Mouse (Mus musculus): ENCODE measurements around the gene Armc5. TPM values are rescaled to one million over a fixed set of nuclear protein-coding genes. Genes with fewer than 3 reads are reported as not detected.

Gene Armc5
- polyA plus RNA-seq, 1 experiment from 2014 or later: 15.4 TPM

- Histone ChIP-seq H3K4me1 (ENCODE audit: control insufficient read depth, insufficient read depth, low read length) (peaks cover 5% of the 10 kb centered on the region; the same call in 1 of the 2 replicates), H3K27me3 (replicated peaks; ENCODE audit: control insufficient read depth, insufficient read depth, low read length) (no peaks in the 10 kb centered on the region), H3K27ac (ENCODE audit: low read length) (no peak overlapping the region), H3K4me2 (ENCODE audit: low read depth, low read length) (no peak overlapping the region), H3K9ac (ENCODE audit: low read depth, low read length) (no peak overlapping the region), H3K36me3 (ENCODE audit: control insufficient read depth, insufficient read depth, low read length) (peaks cover 24% of the 10 kb centered on the region; the same call in 1 of the 2 replicates), H3K9me3 (ENCODE audit: control insufficient read depth, low read length) (no peaks in the 10 kb centered on the region), H3K4me3 (ENCODE audit: low read length) (no peak overlapping the region)
- WGBS: 47% methylated on average over 13 of the region's 13 CpGs
- ATAC-seq: peak; percentile 95
Observed at GRCm38 (mm10) chr7:128270431-128270850, 33.3 kb downstream of the Armc5 start.

GRCm38 (mm10) chr7:128271496-128271895 is 34.4 kb downstream of the Armc5 start:
- no peak overlapping the region for H3K4me3 ChIP-seq (ENCODE audit: low read length)
- no peak overlapping the region for H3K9ac ChIP-seq (ENCODE audit: low read depth, low read length)
- H3K9me3 ChIP-seq (ENCODE audit: control insufficient read depth, low read length): no peaks in the 10 kb centered on the region
- 91% methylated on average over 9 of the region's 9 CpGs for WGBS
- peaks cover 29% of the 10 kb centered on the region for H3K36me3 ChIP-seq (ENCODE audit: control insufficient read depth, insufficient read depth, low read length)
- H3K4me1 ChIP-seq (ENCODE audit: control insufficient read depth, insufficient read depth, low read length): peaks cover 5% of the 10 kb centered on the region; the same call in 1 of the 2 replicates
- no peak overlapping the region for H3K4me2 ChIP-seq (ENCODE audit: low read depth, low read length)
- no peak for ATAC-seq
- H3K27me3 ChIP-seq (replicated peaks; ENCODE audit: control insufficient read depth, insufficient read depth, low read length): no peaks in the 10 kb centered on the region
- no peak overlapping the region for H3K27ac ChIP-seq (ENCODE audit: low read length)

GRCm38 (mm10) chr7:128276051-128276450 is 38.9 kb downstream of the Armc5 start:
- Histone ChIP-seq H3K9me3 (ENCODE audit: control insufficient read depth, low read length) (no peaks in the 10 kb centered on the region), H3K27ac (ENCODE audit: low read length) (no peak overlapping the region), H3K27me3 (replicated peaks; ENCODE audit: control insufficient read depth, insufficient read depth, low read length) (no peaks in the 10 kb centered on the region), H3K4me3 (ENCODE audit: low read length) (no peak overlapping the region), H3K4me2 (ENCODE audit: low read depth, low read length) (no peak overlapping the region), H3K4me1 (ENCODE audit: control insufficient read depth, insufficient read depth, low read length) (0 out of 2 replicates have a peak, but pooled peaks cover 2% of the 10 kb centered on the region), H3K36me3 (ENCODE audit: control insufficient read depth, insufficient read depth, low read length) (peaks cover 29% of the 10 kb centered on the region), H3K9ac (ENCODE audit: low read depth, low read length) (no peak overlapping the region)
- no peak for ATAC-seq
- WGBS: 91% methylated on average over 6 of the region's 6 CpGs

GRCm38 (mm10) chr7:128279750-128280149 is 42.6 kb downstream of the Armc5 start:
- WGBS: 81% methylated on average over 4 of the region's 4 CpGs
- Histone ChIP-seq H3K27me3 (replicated peaks; ENCODE audit: control insufficient read depth, insufficient read depth, low read length) (no peaks in the 10 kb centered on the region), H3K9me3 (ENCODE audit: control insufficient read depth, low read length) (no peaks in the 10 kb centered on the region), H3K27ac (ENCODE audit: low read length) (no peak overlapping the region), H3K9ac (ENCODE audit: low read depth, low read length) (no peak overlapping the region), H3K36me3 (ENCODE audit: control insufficient read depth, insufficient read depth, low read length) (peaks cover 12% of the 10 kb centered on the region), H3K4me2 (ENCODE audit: low read depth, low read length) (no peak overlapping the region), H3K4me1 (ENCODE audit: control insufficient read depth, insufficient read depth, low read length) (peaks cover 13% of the 10 kb centered on the region; the same call in 1 of the 2 replicates), H3K4me3 (ENCODE audit: low read length) (no peak overlapping the region)
- ATAC-seq: peak; percentile 55

GRCm38 (mm10) chr7:128281765-128282164 is 44.6 kb downstream of the Armc5 start:
- no peak overlapping the region for H3K4me2 ChIP-seq (ENCODE audit: low read depth, low read length)
- WGBS: 88% methylated on average over 11 of the region's 11 CpGs
- H3K36me3 ChIP-seq (ENCODE audit: control insufficient read depth, insufficient read depth, low read length): peaks cover 3% of the 10 kb centered on the region; the same call in 1 of the 2 replicates
- H3K9me3 ChIP-seq (ENCODE audit: control insufficient read depth, low read length): no peaks in the 10 kb centered on the region
- no peak overlapping the region for H3K27ac ChIP-seq (ENCODE audit: low read length)
- no peak for ATAC-seq
- no peaks in the 10 kb centered on the region for H3K27me3 ChIP-seq (replicated peaks; ENCODE audit: control insufficient read depth, insufficient read depth, low read length)
- no peak overlapping the region for H3K9ac ChIP-seq (ENCODE audit: low read depth, low read length)
- H3K4me3 ChIP-seq (ENCODE audit: low read length): no peak overlapping the region
- peaks cover 13% of the 10 kb centered on the region; the same call in 1 of the 2 replicates for H3K4me1 ChIP-seq (ENCODE audit: control insufficient read depth, insufficient read depth, low read length)

GRCm38 (mm10) chr7:128282532-128283244 is 45.5 kb downstream of the Armc5 start:
- WGBS: 31% methylated on average over 7 of the region's 7 CpGs
- peak overlapping the region; percentile 70 for H3K27ac ChIP-seq (ENCODE audit: low read length)
- no peak overlapping the region for H3K4me3 ChIP-seq (ENCODE audit: low read length)
- 0 out of 2 replicates have a peak overlapping the region, but pooled peaks have one; percentile 7 for H3K9ac ChIP-seq (ENCODE audit: low read depth, low read length)
- no peaks in the 10 kb centered on the region for H3K9me3 ChIP-seq (ENCODE audit: control insufficient read depth, low read length)
- peaks cover 13% of the 10 kb centered on the region; the same call in 1 of the 2 replicates for H3K4me1 ChIP-seq (ENCODE audit: control insufficient read depth, insufficient read depth, low read length)
- H3K36me3 ChIP-seq (ENCODE audit: control insufficient read depth, insufficient read depth, low read length): peaks cover 5% of the 10 kb centered on the region; the same call in 1 of the 2 replicates
- H3K27me3 ChIP-seq (replicated peaks; ENCODE audit: control insufficient read depth, insufficient read depth, low read length): no peaks in the 10 kb centered on the region
- ATAC-seq: 0 out of 2 replicates have a peak, but pooled peaks have one; percentile 57
- no peak overlapping the region for H3K4me2 ChIP-seq (ENCODE audit: low read depth, low read length)

- H3K36me3 ChIP-seq (ENCODE audit: control insufficient read depth, insufficient read depth, low read length): peaks cover 5% of the 10 kb centered on the region; the same call in 1 of the 2 replicates
- peak overlapping the region; percentile 9; the same call in 1 of the 2 replicates for H3K27ac ChIP-seq (ENCODE audit: low read length)
Observed at GRCm38 (mm10) chr7:128284047-128284446, 46.9 kb downstream of the Armc5 start.

GRCm38 (mm10) chr7:128285060-128285459 is 47.9 kb downstream of the Armc5 start:
- 86% methylated on average over 8 of the region's 8 CpGs for WGBS

More at GRCm38 (mm10) chr7:128284047-128284446, 46.9 kb downstream of the Armc5 start:
- WGBS: 49% methylated on average over 5 of the region's 5 CpGs
- ATAC-seq: no peak
- Histone ChIP-seq H3K4me2 (ENCODE audit: low read depth, low read length) (no peak overlapping the region), H3K4me3 (ENCODE audit: low read length) (no peak overlapping the region), H3K9me3 (ENCODE audit: control insufficient read depth, low read length) (no peaks in the 10 kb centered on the region), H3K4me1 (ENCODE audit: control insufficient read depth, insufficient read depth, low read length) (peaks cover 20% of the 10 kb centered on the region), H3K9ac (ENCODE audit: low read depth, low read length) (no peak overlapping the region), H3K27me3 (replicated peaks; ENCODE audit: control insufficient read depth, insufficient read depth, low read length) (no peaks in the 10 kb centered on the region)

GRCm38 (mm10) chr7:128288923-128289544 is 51.9 kb downstream of the Armc5 start:
- Histone ChIP-seq H3K36me3 (ENCODE audit: control insufficient read depth, insufficient read depth, low read length) (peaks cover 2% of the 10 kb centered on the region; the same call in 1 of the 2 replicates), H3K27ac (ENCODE audit: low read length) (peak overlapping the region; percentile 87), H3K9me3 (ENCODE audit: control insufficient read depth, low read length) (no peaks in the 10 kb centered on the region), H3K4me1 (ENCODE audit: control insufficient read depth, insufficient read depth, low read length) (peaks cover 21% of the 10 kb centered on the region), H3K4me3 (ENCODE audit: low read length) (no peak overlapping the region), H3K9ac (ENCODE audit: low read depth, low read length) (peak overlapping the region; percentile 52; the same call in 1 of the 2 replicates), H3K4me2 (ENCODE audit: low read depth, low read length) (peak overlapping the region; percentile 32), H3K27me3 (replicated peaks; ENCODE audit: control insufficient read depth, insufficient read depth, low read length) (no peaks in the 10 kb centered on the region)
- peak; percentile 93 for ATAC-seq
- WGBS: 22% methylated on average over 9 of the region's 9 CpGs

More at GRCm38 (mm10) chr7:128285060-128285459, 47.9 kb downstream of the Armc5 start:
- Histone ChIP-seq H3K9ac (ENCODE audit: low read depth, low read length) (no peak overlapping the region), H3K4me1 (ENCODE audit: control insufficient read depth, insufficient read depth, low read length) (peaks cover 27% of the 10 kb centered on the region), H3K27ac (ENCODE audit: low read length) (no peak overlapping the region), H3K36me3 (ENCODE audit: control insufficient read depth, insufficient read depth, low read length) (peaks cover 5% of the 10 kb centered on the region; the same call in 1 of the 2 replicates), H3K27me3 (replicated peaks; ENCODE audit: control insufficient read depth, insufficient read depth, low read length) (no peaks in the 10 kb centered on the region), H3K4me3 (ENCODE audit: low read length) (no peak overlapping the region), H3K4me2 (ENCODE audit: low read depth, low read length) (no peak overlapping the region), H3K9me3 (ENCODE audit: control insufficient read depth, low read length) (no peaks in the 10 kb centered on the region)
- no peak for ATAC-seq

Measured in intestine, embryonic 16.5 days (tissue).